Mouse (Mus musculus) heart, adult 8-10 months (tissue): ENCODE measurements around the gene Neurog1. TPM values are rescaled to one million over a fixed set of nuclear protein-coding genes. Genes with fewer than 3 reads are reported as not detected.

Experiments used
- DNase-seq: peaks from one replicate; pipeline ENCODE4 v3.0.0; 2022; ENCODE audit warnings: low spot score
- total RNA-seq, 4 experiments: library from RNA; stranded (reverse); gene quantifications; 2 replicates each; pipeline ENCODE4 v1.2.4; 2022

The Neurog1 gene
- not detected for total RNA-seq

GRCm38 (mm10) chr13:56251924-56252619, at the start of gene Neurog1:
Gene Neurog1, minus strand, starts transcription at chr13:56252163.
- DNase-seq = no peak

GRCm38 (mm10) chr13:56299336-56299735, 47.4 kb upstream of the Neurog1 start:
- DNase-seq = no peak

GRCm38 (mm10) chr13:56296659-56297020, 44.7 kb upstream of the Neurog1 start:
- no peak for DNase-seq

- peak; percentile 18 for DNase-seq
Measured at GRCm38 (mm10) chr13:56295943-56296658, 44.1 kb upstream of the Neurog1 start, which contains the start of gene Cxcl14. Gene Cxcl14, minus strand, starts transcription at chr13:56296551.

DNA sequence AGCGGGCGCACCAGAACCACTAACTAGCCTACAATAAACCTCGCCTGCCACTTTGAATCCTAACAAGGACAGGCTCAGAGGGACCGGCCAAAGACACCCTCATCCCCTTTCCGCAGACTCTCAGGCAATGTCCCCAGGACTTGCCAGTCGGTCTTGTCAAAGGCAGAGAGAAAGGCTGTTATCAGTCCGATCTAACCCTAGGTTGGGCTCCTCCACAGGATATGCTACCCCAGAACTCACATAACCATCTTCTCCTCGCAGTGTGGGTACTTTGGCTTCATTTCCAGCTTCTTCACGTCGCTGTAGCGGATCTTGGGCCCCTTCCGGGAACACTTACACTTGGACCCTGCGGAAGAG, 43.6 kb upstream of the Neurog1 start:
- no peak for DNase-seq

- no peak for DNase-seq
Measured at GRCm38 (mm10) chr13:56294908-56295307, 42.9 kb upstream of the Neurog1 start.

DNA sequence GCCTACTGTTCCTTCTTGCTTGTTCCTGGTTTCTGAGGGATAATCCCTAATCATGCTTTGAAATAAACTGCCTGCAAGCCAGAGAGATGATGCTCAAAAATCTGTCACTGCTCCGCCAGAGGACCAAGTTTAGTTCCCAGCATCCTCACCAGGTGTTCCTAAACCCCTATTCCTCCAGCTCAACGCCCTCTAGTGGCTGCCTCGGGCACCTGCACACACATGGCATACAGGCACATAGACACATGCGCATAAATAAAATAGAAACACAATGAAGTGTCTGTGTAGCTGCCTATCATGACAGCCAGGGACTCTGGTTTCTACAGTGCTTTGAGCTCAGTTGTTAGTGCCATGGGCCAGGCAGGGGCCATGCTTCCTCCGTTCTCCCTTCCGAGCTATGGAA, 38.0 kb upstream of the Neurog1 start:
- no peak for DNase-seq

GRCm38 (mm10) chr13:56289261-56289660, 37.3 kb upstream of the Neurog1 start:
- DNase-seq = no peak

GRCm38 (mm10) chr13:56288601-56289000, 36.6 kb upstream of the Neurog1 start:
- no peak for DNase-seq

- DNase-seq = no peak
Measured at GRCm38 (mm10) chr13:56287091-56287490, 35.1 kb upstream of the Neurog1 start.

DNA sequence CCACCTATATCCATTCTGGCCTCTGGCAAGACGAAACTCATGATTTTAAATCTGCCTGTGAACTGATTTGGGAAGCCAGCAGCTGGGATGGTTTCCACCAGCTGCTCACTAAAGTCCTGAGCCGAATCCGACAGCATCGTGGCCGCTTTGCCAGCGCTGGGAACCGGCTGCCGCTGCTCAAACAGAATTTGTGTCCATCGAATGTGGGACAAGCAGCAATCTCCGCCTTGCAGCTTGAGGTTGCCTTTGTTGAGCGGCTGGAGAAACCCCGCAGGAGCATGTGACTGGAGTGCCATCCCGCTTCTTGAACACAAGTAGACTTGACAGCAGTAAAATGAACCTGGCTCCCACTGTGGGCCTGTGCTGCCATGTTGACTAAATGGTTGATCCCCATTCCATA, 31.4 kb upstream of the Neurog1 start:
- DNase-seq = no peak

GRCm38 (mm10) chr13:56280356-56280755, 28.4 kb upstream of the Neurog1 start:
- no peak for DNase-seq

DNA sequence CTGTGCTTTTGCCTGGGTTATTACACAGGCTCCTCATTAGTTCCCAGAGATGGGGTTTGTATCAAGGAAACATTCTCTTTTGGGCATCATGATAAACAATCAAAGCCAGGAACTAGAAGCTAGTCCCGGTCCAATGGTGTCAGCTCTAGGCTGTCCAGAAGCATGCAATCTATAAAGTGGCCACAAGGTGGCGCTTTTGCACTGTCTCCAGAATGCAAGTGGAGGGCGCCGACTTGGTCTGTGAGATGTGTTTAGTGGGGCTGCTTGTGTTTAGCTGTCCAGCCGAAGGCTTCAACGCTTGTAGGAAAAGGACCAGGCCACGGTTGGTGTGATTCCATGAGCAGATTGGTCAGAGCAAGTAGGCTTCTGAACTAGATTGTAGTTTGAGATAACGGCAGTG, 27.5 kb upstream of the Neurog1 start:
- peak; percentile 60 for DNase-seq

DNA sequence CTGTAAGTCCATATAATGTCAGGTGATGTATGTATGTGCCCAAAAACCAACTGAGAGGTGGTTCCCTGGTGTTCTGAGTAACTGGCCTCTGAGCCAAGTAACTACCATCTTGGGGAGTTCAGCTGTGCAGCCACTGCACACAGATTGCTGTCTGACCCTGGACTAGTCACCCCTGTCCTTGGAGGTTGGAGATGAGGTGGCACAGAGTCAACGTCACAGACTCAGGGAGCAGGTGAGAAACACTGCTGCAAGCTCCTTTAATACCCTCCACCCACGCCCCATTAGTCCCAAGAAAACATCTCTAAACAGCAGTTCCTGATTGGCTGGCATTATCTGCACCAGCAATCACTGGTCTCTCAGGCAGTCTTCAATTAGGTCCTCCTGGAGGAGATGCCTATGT, 23.2 kb upstream of the Neurog1 start:
- no peak for DNase-seq

DNA sequence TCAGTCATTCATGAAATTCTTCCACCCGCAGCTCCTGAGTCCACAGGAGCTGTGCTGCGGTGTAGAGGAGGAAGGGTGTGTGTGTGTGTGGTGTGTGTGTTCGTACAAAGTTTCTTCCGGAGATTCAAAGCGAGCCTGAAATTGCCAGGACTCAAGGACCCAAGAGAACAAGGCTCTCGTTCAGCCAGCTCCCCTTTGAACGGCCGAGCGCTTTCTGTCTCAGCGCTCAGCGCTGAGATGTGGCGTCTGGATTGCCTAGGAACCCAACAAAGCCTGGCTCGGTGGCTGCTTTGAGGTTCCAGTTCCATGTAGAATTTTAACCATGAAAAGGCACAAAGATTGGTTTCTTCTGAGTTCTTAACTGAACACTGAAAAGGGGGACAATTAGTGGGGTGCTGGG, 18.2 kb upstream of the Neurog1 start:
- no peak for DNase-seq

DNA sequence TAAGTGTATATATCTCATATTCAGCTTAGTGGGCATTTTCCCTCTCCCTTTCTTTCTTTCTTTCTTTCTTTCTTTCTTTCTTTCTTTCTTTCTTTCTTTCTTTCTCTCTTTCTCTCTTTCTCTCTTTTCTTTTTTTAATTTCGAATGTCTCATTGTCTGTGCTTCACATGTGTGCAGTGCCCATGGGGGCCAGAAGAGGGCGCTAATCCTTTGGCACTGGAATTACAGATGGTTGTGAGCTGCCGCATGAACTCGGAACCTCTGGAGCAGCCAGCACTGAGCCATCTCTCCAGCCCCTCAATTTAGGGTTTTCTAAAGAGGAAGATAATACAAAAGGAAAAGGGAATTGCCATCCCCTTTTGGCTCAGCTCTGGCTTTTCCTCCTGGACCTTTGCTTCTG, 15.4 kb upstream of the Neurog1 start:
- DNase-seq = no peak

DNA sequence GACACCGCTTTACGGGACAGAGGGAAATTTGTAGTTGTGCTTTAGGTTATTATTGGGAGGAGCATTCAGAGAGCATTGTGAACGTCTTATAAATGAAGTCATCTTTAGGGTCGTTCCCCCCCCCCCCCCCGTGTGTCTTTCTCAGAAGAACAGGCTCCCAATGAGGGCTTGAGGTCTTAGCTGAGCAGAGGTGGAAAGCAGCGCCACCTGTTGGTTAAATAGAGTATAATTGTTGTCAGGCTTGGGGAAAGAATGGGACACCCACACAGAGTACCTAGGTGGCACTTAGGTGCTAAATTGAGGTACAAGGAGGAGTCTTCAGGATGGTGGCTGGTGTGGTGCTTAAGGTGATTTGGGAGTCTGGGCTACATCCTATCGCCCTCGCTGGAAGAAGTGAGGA, 14.5 kb upstream of the Neurog1 start:
- DNase-seq = peak; percentile 11

DNA sequence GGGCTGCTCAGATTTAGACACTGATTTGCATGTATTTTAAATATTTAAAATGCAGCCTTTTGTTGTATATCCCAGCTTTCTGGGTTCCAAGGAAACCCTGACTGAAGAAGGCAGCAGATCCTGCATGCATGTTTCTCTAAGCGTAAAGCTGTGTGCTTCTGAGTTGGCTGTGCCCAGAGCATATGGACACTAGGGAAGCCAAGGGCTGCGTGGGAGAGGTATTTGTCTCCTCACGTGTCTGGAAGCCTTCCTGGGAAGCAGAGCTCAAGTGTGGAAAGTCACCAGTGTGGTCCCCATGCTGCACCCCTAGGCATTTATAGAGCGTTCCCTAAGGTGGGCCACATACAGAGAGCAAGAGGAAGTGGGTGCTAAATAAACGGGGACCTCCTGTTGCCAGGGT, 13.7 kb upstream of the Neurog1 start:
- no peak for DNase-seq

DNA sequence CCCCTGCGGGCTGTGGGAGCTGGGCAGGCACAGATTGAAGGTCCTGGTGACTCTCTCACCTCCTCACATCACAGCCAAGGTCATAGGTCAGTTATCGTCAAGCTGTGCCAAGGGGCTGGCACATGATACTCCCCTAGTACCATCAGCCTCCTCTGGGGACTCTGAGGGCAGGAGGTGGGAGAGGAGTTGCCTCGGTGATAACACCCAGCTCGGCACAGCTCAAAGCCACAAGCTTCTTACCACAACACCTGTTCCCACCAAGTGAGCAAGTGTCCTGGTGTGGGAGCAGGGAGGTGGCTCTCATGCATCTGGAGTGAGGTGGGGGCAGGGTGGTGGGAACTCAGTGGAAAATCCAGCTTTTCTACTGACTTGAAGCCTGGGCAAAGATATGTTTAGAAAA, 10.3 kb upstream of the Neurog1 start:
- DNase-seq = no peak

DNA sequence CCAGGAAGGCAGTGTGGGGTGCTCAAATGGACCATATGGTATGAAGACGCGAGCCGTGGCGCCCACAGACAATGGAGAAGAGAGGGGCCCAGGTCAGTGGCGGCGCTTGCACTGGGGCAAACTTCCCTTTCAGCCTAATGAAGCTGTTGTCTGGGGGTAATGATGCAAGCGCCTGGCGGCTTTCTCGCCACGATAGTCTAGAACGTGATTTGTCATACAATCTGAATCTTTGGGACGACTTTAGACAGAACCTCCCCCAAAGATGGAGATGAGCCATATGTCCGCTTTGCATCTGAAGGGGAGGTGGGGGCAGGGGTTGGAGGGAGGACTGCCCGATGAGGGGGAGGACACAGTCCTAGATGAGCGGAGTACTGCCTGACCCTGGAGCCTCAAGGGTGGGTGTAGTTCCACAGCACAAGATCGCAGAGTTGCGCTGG, 8.4 kb upstream of the Neurog1 start:
- DNase-seq = no peak

- DNase-seq = no peak
Measured at GRCm38 (mm10) chr13:56259926-56260250, 7.9 kb upstream of the Neurog1 start.

DNA sequence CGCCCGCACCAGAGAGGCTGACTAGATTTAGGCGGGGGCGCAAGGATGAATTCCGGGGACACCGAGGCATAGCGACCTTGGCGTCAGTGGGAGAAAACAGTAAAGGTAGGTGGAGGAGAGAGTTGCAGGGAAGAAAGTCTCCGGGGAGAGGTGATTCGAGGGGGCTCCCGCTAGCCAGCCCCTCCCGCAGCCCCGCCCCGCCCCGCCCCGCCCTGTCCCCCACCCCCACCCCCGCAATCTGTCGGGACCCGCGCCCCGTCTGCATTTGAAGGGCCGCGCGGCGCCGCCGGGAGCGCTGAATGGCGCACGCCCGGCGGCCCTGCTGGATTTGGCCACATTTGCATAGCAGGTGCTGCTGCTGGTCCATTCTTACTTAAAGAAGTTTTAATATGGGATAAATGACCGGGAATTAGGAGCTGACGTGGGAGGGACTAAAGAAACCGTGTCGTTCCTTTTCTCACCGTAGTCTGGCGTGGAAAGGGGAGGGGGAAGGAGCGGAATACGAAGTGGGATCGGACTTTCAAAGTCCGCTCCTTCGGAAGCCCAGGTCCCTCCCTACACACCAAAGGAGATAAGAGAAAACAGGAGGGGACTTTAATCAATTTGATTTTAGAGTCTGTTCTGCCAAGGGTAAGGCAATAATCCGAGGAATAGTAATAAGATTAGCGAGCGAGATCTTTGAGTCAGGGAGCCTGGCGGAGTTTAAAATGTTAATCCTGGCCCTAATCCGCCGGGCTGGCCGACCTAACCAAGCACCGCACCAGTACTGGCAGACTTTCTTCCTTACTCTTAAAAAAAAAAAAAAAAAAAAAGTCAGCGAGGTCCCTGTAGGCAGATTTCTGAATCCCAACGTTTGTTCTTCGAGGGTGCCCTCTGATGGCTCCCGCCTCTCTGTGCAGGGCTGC, 7.3 kb upstream of the Neurog1 start:
- no peak for DNase-seq
